Mouse (Mus musculus) megakaryocyte progenitor cell, adult 5-6 weeks (primary cell): ENCODE measurements around the gene Ccdc138. TPM values are rescaled to one million over a fixed set of nuclear protein-coding genes. Genes with fewer than 3 reads are reported as not detected.
A peak's percentile ranks its signal among the peaks of the same experiment; 100 is the strongest.
"Not testable (repeated sequence)": the region's sequence is repeated elsewhere in the genome, so short reads cannot be mapped to it uniquely, and the experiment has no call there.

Experiments
- ATAC-seq: replicated peaks from 2 replicates; pipeline ENCODE4 v1.8.0; 2016; ENCODE audit warnings: mild to moderate bottlenecking, moderate TSS enrichment, inconsistent platforms; ENCODE audit not compliant: poor library complexity
- total RNA-seq, 2 experiments: library from RNA; stranded (forward) in 1 of 2; stranded (reverse) in 1 of 2; fragments of 157-497, 149-512 nt in 1 of 2; fragments of 200-1000 nt in 1 of 2; gene quantifications; 2 replicates each; pipeline versions ENCODE4 v1.2.3 to v1.2.4; 2015 to 2017

The Ccdc138 gene
- total RNA-seq (2015): 5.0 and 5.7 TPM in 2 replicates
- total RNA-seq (2017): 4.1 and 5.3 TPM in 2 replicates

DNA sequence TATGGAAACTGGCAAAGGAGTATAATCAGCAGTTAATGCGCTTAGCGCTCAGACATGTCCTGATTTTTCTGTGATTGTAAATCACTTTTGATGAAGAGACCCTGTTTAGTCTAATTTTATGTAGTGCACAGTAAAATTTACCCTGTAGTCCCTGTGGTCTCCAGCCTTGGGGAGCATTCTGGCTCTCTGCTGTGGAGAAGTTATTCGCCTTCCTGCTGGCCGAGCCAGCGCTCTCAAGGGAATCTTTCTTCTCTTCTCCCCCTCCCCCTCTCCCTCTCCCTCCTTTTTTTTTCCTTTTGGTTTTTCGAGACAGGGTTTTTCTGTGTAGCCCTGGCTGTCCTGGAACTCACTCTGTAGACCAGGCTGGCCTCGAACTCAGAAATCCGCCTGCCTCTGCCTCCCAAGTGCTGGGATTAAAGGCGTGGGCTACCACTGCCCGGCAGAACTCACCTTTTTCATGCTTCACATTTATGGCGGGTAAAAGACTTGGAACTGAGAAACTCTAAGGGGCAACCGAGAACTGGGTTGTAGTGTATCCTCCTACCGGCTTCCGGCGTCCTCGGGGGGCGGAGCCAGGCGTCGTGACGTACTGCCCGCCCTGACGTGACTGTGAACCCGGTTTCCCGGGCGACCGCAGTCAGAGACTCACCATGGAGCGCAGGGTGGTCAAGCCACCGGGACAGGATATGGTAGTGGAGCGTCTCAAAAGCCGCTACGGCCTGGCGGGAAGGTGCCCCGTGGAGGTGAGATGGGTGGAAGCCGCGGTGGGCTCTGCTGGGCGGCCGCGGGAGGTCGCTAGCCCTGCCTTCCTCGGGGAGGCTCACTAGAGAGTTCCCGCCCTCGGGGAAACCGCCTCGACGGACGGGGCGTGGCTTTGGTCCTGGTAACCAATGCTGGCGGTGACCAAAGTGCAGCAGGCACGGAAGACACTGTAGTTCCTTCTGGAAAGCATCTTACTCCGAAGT lies at the start of gene Ccdc138:
TSS of gene Ccdc138 (plus strand) at position 629 of the 965 bp plus-strand sequence.
- ATAC-seq: peak; percentile 94

DNA sequence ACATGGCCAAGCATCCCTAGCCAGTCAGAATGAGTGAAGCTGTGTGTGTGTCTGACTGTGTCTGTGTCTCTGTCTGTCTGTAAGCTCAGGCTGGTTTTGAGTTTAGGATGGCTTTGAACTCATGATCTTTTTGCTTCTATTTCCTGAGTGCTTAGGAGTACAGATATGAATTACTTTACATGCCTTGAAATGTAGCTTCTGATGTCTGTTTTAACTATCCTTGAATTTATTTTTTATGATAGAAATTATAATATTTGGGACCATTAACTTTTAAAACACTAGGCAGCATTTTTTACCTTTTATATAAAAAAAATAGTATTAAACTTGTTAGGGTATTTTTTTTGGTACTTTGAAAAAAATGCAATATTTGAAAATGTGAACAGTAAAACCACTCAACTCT lies 46.2 kb upstream of the Ccdc138 start:
- ATAC-seq: no peak

DNA sequence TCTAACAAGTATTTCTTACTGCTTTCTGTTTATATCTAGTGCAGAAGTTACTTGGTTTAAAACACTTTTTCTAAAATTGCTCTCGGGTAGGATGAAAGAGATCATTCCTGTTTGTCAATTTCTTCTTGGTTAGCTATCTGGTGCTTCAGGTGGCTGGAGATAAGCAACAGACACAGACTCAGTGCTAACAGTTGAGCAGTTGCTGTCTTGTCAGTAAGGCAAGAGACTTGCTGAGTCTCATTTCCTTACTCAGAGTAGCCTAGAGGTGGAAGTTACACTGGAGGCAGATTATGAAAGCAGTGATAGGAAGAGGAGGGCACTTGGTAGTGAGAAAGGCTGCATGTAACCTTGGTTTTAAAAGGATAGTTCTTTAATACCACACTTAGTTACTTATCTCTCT lies 45.6 kb upstream of the Ccdc138 start:
- ATAC-seq: peak; percentile 91

DNA sequence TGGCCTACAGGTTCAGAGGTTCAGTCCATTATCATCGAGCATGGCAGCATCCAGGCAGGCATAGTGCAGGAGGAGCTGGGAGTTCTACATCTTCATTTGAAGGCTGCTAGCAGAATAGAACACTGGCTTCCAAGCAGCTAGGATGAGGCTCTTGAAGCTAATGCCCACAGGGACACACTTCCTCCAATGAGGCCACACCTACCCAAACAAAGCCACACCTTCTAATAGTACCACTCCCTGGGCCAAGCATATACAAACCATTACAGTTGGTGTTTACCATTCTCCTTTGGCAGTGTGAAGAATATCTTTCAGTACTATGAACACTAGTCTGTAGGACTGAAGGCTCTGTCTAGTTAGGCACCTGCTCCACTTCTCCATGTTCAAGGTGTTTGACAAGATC lies 37.9 kb upstream of the Ccdc138 start:
- ATAC-seq: peak; percentile 39

DNA sequence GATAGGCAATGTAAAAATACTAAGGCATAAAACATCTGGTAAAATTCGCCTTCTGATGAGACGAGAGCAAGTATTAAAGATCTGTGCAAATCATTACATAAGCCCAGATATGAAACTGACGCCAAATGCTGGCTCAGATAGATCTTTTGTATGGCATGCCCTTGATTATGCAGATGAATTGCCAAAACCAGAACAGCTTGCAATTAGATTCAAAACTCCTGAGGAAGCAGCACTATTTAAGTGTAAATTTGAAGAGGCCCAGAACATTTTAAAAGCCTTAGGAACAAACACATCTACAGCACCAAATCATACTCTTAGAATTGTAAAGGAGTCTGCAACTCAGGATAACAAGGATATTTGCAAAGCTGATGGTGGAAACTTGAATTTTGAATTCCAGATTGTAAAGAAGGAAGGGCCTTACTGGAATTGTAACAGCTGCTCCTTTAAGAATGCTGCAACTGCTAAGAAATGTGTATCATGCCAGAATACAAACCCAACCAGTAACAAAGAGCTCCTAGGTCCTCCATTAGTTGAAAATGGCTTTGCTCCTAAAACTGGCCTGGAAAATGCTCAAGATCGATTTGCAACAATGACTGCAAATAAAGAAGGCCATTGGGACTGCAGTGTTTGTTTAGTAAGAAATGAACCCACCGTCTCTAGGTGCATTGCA lies 20.5 kb upstream of the Ccdc138 start:
- no peak for ATAC-seq

DNA sequence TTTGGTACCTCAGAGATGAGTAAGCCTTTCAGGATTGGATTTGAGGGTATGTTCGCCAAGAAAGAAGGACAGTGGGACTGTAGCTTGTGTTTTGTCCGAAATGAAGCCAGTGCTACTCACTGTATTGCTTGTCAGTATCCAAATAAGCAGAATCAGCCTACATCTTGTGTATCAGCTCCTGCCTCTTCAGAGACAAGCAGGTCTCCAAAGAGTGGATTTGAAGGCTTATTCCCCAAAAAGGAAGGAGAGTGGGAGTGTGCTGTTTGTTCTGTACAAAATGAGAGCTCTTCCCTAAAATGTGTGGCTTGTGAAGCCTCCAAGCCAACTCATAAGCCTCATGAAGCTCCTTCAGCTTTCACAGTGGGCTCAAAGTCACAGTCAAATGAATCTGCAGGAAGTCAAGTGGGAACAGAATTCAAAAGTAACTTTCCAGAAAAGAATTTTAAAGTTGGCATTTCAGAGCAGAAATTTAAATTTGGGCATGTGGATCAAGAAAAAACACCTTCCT lies 19.6 kb upstream of the Ccdc138 start:
- no peak for ATAC-seq

DNA sequence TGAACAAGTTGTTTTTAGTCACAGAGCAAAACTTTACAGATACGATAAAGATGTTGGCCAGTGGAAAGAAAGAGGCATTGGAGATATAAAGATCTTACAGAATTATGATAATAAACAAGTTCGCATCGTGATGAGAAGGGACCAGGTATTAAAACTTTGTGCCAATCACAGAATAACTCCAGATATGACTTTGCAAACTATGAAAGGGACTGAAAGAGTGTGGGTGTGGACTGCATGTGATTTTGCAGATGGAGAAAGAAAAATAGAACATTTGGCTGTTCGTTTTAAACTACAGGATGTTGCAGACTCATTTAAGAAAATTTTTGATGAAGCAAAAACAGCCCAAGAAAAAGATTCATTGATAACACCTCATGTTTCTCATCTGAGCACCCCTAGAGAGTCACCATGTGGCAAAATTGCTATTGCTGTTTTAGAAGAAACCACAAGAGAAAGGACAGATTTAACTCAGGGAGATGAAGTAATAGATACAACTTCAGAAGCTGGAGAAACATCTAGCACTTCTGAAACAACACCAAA lies 17.7 kb upstream of the Ccdc138 start:
- no peak for ATAC-seq

DNA sequence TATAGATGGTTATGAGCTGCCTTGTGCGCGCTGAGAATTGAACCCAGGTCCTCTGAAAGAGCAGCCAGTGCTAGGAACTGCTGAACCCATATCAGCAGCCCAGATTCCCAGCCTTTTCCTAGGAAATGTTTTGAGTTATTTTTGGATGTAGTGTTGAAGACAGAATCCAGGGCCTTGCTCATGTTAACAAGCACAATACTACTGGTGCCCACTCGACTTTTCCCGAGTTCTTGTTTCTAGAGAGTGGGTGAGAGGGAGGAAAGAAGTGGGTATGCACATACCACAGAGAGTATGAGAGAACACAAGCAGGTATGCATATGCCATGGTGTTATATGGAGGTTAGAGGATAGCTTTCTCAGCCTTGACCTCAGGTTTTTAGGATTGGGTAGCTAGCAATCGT lies 6.7 kb upstream of the Ccdc138 start:
- ATAC-seq: no peak

DNA sequence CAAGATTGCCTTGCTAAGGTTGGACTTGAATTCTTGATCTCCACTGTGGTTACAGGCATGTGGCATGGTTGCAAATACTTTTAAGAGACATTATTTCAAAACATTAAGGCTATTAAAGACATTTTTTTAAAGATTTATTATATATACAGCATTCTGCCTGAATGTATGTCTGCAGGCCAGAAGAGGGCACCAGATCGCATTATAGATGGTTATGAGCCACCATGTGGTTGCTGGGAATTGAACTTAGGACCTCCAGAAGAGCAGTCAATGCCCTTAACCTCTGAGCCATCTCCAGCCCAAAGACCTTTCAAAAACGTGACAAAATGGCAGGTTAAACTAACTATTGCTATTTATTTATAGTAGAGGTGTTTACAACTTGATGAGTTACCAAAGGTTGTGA lies 2.1 kb upstream of the Ccdc138 start:
- ATAC-seq: no peak

DNA sequence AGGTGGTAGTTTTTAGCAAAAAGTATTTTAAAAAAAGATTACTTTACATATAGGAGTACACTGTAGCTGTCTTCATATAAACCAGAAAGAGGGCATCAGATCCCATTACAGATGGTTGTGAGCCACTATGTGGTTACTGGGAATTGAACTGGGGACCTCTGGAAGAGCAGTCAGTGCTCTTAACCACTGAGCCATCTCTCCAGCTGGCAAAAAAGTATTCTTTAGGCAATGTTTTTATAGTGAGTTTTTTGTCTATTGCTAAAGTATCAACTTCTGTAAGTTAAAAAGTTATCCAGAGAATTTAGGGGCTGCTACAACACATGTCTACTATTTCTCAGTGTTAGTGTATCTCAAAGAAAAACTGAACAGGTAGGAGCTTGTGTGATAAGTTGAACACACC lies 1.0 kb upstream of the Ccdc138 start:
- ATAC-seq: no peak

DNA sequence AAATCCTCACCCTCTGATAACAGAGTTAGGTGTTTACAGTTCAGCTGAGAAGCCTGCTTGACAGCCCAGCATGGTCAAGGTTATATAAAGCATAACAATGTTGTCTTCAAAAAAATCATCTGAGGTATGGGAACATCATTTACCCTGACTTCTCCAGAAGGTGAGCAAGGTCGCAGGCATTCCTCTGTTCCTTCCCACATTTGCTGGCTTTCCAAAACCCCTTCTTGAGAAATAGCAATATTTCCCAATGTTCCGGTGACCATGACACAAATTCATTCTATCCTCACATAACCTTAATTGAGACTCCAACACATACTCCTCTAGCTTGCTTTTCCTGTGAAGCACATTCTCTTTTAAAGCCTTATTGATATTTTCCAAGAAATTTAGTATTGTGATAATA lies 768 bp downstream of the Ccdc138 start:
- ATAC-seq: peak; percentile 10; the same call in 1 of the 2 replicates

DNA sequence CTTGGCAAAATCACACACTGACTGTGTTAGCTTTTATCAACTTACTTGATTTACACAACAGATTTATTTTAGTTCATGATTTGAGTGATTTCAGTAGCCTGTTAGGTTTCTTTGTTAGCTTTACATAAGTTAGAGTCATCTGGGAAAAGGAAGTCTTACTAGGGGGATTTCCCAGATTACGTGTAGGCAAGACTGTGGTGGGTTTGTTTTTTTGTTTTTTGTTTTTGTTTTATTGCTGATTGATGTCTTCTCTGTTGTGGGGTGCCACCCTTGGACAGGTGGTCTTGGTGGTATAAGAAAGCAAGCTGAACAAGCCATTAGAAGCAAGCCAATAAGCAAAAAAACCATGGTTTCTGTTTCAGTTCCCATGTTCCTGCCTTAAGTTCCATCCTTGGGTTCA lies 31.6 kb downstream of the Ccdc138 start:
- ATAC-seq: no peak

DNA sequence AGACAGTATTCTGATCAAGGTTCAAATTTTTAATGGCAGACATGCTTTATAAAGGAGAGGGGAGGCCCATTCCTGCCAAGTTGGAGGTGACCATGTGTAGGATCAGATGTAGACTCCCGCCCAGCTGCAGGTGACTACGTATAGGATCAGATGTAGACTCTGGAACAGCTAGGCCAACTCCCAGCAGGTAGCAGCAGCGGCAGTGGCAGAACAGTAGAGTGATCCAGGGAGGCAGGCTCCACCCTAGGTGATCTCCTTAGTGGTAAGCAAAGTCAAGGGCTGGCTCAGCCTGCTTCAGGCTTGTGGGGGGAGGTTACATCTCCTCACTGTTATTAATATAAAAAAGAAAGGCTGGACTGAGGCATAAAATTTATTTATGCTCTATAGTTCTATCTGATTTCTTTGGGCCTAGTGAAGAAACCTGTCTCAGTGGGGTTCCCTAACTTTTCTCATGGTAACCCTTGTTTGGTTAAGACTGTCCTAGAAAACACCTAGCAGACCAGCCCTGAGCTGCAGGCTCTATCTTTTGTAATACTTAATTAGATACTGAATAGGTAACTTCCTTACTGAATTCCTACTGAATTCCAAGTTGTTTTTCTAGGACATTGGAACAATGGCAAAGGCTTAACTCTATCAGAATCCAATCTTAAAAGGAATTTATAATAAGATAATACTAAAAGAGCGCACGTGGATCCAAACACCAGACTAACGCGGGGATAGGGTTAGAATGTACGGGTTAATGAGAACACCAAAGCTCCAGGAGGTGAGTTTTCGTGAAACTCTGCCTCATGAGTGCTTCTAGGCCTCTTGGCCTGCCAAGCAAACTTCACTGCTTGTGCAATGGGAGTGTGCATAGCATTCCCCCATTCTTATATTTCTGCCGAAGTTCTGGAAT lies 33.4 kb downstream of the Ccdc138 start:
- ATAC-seq: no peak

DNA sequence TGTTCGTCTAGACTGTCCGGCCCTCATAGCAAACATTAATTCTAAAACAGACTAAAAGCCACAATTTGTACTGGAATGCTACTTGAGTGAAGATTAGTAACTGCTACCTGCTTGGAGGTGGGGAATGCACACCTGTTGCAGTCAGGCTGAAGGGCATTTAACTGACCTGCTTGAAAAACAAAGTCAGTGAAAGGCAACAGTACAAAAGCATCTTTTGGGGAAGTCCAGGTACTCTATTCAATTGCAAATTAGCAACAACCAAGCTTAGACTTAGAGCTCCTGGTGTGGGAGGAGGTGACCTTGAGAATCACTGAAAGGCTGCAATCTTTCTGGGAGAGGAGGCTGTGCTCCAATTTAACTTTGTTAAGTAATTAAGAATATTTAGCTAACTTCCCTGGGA lies 34.4 kb downstream of the Ccdc138 start:
- ATAC-seq: no peak

DNA sequence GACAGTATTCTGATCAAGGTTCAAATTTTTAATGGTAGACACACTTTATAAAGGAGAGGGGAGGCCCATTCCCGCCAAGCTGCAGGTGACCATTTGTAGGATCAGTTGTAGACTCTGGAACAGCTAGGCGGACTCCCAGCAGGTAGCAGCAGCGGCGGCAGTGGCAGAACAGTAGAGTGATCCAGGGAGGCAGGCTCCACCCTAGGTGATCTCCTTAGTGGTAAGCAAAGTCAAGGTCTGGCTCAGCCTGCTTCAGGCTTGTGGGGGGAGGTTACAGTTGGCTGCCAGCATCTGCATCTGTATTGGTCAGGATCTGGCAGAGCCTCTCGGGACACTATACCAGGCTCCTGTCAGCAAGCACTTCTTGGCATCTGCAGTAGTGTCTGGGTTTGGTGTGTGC lies 38.5 kb downstream of the Ccdc138 start:
- not testable (repeated sequence) for ATAC-seq

DNA sequence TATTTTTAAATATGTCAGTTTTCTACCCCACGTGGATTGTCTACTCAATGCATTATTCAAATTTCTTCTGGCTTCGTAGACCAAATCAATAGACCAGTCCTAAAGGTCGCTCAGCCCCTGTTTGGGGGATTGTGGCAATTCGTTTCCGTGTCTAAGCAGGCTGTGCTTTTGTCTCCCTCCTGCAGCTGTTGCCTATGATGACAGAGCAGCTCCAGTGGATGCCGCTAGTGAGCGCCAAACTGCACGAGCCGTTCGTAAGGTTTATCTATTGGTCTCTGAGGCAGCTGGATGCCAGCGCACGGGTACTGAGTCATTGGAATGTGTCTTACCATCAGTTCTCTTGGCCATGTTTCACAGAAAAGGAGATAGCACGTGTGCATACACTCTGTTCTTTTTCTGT lies 42.9 kb downstream of the Ccdc138 start:
- no peak for ATAC-seq

DNA sequence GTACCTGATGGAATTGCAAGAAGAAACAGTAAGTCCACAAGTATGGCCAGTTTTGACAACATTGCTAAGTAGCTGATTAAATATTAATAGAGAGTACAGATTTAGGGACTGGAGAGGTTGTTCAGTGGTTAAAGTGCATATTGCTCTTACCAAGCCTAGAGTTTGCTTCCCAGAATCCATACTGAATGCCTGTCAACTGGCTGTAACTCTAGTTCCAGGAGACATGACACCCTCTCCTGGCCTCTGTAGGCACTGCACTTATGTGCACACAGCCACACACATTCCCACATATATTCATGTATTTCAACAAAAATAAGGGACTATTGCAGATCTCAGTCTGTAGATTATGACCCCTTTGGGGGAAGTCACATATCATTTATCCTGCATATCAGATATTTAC lies 51.0 kb downstream of the Ccdc138 start:
- no peak for ATAC-seq

DNA sequence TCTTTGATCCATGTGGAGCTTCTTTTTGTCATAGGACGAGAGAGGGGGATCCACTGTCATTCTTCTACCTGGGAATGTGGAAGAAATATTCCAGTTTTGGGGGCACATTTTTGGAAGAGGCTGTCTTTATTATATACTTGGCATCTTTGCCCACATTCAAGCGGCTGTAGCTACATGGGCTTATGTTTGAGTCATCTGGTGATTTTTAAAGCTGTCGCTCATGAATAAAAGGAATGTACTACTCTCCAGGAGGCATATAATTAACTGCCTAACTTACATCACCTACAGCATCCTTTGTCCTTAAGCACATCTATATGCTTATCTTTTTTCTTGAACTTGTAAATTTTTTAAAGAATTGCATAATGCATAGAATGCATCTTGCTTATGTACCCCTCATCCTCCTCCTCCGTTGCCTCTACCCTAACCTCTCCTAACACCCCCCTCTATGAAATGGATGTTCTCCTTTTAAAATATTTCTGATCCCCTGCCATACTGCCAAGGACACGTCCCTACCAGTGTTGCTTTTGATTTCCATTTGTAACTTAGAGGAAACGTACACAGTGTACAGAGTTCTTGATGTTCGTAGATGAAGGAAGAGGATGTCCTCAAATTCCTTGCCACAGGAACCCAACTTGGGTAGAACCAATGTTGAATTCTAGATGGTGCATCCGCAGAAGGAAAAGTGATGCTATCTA lies 57.1 kb downstream of the Ccdc138 start:
- ATAC-seq: no peak

DNA sequence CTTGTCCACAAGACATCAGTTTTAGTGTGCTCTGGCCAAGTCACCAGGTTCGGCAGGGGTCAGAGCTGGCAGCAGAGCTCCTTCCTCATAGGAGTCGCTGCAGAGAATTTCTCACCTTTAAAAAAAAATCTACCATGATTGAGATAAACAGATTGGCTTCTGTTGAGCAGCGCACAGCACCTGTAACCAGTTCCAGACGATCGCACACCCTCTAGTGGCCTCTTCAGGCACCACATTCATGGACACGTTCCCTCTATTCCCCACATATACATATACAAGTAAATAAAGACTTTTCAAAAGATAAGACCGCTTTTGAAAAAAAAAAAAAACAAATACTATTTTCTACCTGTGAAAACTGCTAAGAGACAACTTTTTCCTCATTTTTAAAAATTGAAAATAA lies 61.4 kb downstream of the Ccdc138 start:
- ATAC-seq: peak; percentile 91

DNA sequence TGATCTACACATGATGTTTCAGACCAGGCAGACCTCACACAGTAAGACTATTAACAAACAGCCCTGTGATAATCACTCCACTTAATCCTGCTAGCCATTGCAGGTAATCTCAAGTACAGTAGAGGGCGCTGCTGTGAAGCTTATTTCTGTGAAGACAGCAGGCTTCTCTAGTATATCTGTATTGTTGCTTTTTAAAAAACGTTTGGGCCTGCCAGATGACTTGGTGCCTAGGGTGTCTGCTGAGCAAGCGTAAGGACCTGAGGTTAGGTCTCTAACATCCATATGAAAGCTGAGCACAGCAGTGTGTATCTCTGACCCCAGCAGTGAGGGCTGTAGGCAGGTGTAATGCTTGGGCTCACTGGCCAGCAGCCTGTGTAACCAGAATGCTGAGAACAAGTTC lies 62.2 kb downstream of the Ccdc138 start:
- ATAC-seq: peak; percentile 91
